In the genomic region with DNA sequence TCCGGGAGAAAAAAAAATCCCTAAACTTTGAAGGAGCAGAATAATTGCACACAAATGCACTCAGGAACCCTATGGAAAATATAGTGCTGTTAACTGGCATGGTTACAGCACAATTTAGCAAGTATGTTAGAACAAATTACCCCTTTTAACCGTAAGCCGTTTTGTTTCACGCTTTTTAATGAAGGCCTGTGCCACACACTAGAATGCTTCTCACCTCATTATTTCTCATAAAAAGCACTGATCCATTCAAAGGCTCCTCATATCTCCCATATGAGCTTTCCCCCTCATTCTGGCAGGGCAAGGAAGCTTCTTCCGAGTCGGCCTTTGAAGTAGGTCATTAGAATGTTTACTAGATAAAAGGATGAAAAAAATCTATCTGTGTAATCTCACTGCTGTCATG, we compare ENCODE assay signal across 16 mouse cellular contexts.
"Had no signal": no experiment of that assay in that cellular context is flagged by ENCODE, and none has a peak within 500 bp of the region (broad histone marks: within the 10 kb centered on the region; RNA-seq: fewer than 3 reads in every experiment).

No protein-coding gene starts in this region.

- H3K36me3 ChIP-seq: limb, embryonic 13.5 days; liver, embryonic 13.5 days; midbrain, embryonic 12.5 days; midbrain, embryonic 15.5 days; neural tube, embryonic 12.5 days; neural tube, embryonic 15.5 days had no signal

- H3K9me3 ChIP-seq: limb, embryonic 13.5 days; liver, embryonic 13.5 days; midbrain, embryonic 12.5 days; midbrain, embryonic 15.5 days; neural tube, embryonic 12.5 days; neural tube, embryonic 15.5 days had no signal

- H3K4me1 ChIP-seq: liver, embryonic 13.5 days; midbrain, embryonic 12.5 days; midbrain, embryonic 15.5 days; neural tube, embryonic 12.5 days; neural tube, embryonic 15.5 days had no signal

- H3K9ac ChIP-seq: limb, embryonic 13.5 days; liver, embryonic 13.5 days; midbrain, embryonic 12.5 days; midbrain, embryonic 15.5 days; neural tube, embryonic 12.5 days; neural tube, embryonic 15.5 days had no signal

- H3K27me3 ChIP-seq: liver, embryonic 13.5 days; midbrain, embryonic 12.5 days; midbrain, embryonic 15.5 days; neural tube, embryonic 12.5 days; neural tube, embryonic 15.5 days had no signal

- ATAC-seq: intestine, embryonic 16.5 days; midbrain, embryonic 15.5 days had no signal

- DNase-seq: kidney, adult 18-20 months; kidney, adult 9 months; kidney, postnatal 14 days; kidney, postnatal 4 days; liver, embryonic 13.5 days; lung, adult 2 months; lung, postnatal 14 days; thymus, adult 18-20 months; thymus, postnatal 36 days had no signal

- H3K27ac ChIP-seq: limb, embryonic 13.5 days; liver, embryonic 13.5 days; macrophage; midbrain, embryonic 12.5 days; midbrain, embryonic 15.5 days; neural tube, embryonic 12.5 days; neural tube, embryonic 15.5 days had no signal

- H3K4me3 ChIP-seq: limb, embryonic 13.5 days; liver, embryonic 13.5 days; midbrain, embryonic 12.5 days; midbrain, embryonic 15.5 days; neural tube, embryonic 12.5 days; neural tube, embryonic 15.5 days had no signal

- H3K4me2 ChIP-seq: limb, embryonic 13.5 days; liver, embryonic 13.5 days; midbrain, embryonic 12.5 days; midbrain, embryonic 15.5 days; neural tube, embryonic 12.5 days; neural tube, embryonic 15.5 days had no signal
